Mouse (Mus musculus): Measurements from ENCODE around the gene Csnka2ip.

Csnka2ip gene

GRCm38 (mm10) chr16:64602308-64602707 lies at the start of gene Csnka2ip:
Gene Csnka2ip, minus strand, starts transcription at chr16:64602408.
- DNase-seq = no peak

GRCm38 (mm10) chr16:64649594-64650290 lies 47.5 kb upstream of the Csnka2ip start:
- no peak for DNase-seq

- no peak for DNase-seq
Measured at GRCm38 (mm10) chr16:64647771-64648170, 45.6 kb upstream of the Csnka2ip start.

- DNase-seq = no peak
Measured at GRCm38 (mm10) chr16:64635110-64635509, 32.9 kb upstream of the Csnka2ip start.

GRCm38 (mm10) chr16:64620116-64620515 lies 17.9 kb upstream of the Csnka2ip start:
- DNase-seq = no peak

GRCm38 (mm10) chr16:64614648-64615047 lies 12.4 kb upstream of the Csnka2ip start:
- DNase-seq = no peak

GRCm38 (mm10) chr16:64607793-64608192 lies 5.6 kb upstream of the Csnka2ip start:
- no peak for DNase-seq

- no peak for DNase-seq
Measured at GRCm38 (mm10) chr16:64586825-64587224, 15.4 kb downstream of the Csnka2ip start.

- DNase-seq = no peak
Measured at GRCm38 (mm10) chr16:64586262-64586619, 16.0 kb downstream of the Csnka2ip start.

- DNase-seq = no peak
Measured at GRCm38 (mm10) chr16:64585599-64586261, 16.5 kb downstream of the Csnka2ip start.

- DNase-seq = no peak
Measured at GRCm38 (mm10) chr16:64584591-64584990, 17.6 kb downstream of the Csnka2ip start.

GRCm38 (mm10) chr16:64583406-64583805 lies 18.8 kb downstream of the Csnka2ip start:
- no peak for DNase-seq

- no peak for DNase-seq
Measured at GRCm38 (mm10) chr16:64569496-64569895, 32.7 kb downstream of the Csnka2ip start.

- no peak for DNase-seq
Measured at GRCm38 (mm10) chr16:64563081-64563480, 39.1 kb downstream of the Csnka2ip start.

GRCm38 (mm10) chr16:64558518-64558917 lies 43.7 kb downstream of the Csnka2ip start:
- no peak for DNase-seq

GRCm38 (mm10) chr16:64526883-64527282 lies 75.3 kb downstream of the Csnka2ip start:
- DNase-seq = no peak

- no peak for DNase-seq
Measured at GRCm38 (mm10) chr16:64524051-64524645, 78.1 kb downstream of the Csnka2ip start.

- no peak for DNase-seq
Measured at GRCm38 (mm10) chr16:64513423-64513822, 88.8 kb downstream of the Csnka2ip start.

Measured in right cerebral cortex, postnatal 14 days (tissue).